Mouse (Mus musculus) heart, embryonic 15.5 days (tissue): ENCODE measurements around the gene Plce1. TPM values are rescaled to one million over a fixed set of nuclear protein-coding genes. Genes with fewer than 3 reads are reported as not detected.

ENCODE experiments used
- ATAC-seq: fragments of 200-750 bp; cut with Nextera tagmentation; replicated peaks from 2 replicates; pipeline ENCODE4 v1.8.0; 2017; ENCODE audit warnings: low read depth, moderate TSS enrichment; ENCODE audit not compliant: insufficient number of reproducible peaks, insufficient read depth, low FRiP score
- H3K27ac ChIP-seq: fragments of 300-500 bp; sonication (generic); 2 replicates; pipeline ENCODE4 v1.5.1; 2015; ENCODE audit warnings: mild to moderate bottlenecking, inconsistent platforms
- H3K27me3 ChIP-seq: fragments of 300-500 bp; sonication (generic); 2 replicates; pipeline ENCODE4 v1.6.1; 2015; ENCODE audit warnings: inconsistent platforms
- H3K36me3 ChIP-seq: fragments of 300-500 bp; sonication (generic); 2 replicates; pipeline ENCODE4 v1.6.1; 2015; ENCODE audit warnings: mild to moderate bottlenecking, inconsistent platforms
- H3K4me1 ChIP-seq: fragments of 300-500 bp; sonication (generic); replicated peaks from 2 replicates; pipeline ENCODE4 v1.6.1; 2015; ENCODE audit warnings: inconsistent platforms
- H3K4me2 ChIP-seq: fragments of 300-500 bp; sonication (generic); 2 replicates; pipeline ENCODE4 v1.6.1; 2015; ENCODE audit warnings: inconsistent platforms, mild to moderate bottlenecking, moderate library complexity
- H3K4me3 ChIP-seq: fragments of 300-500 bp; sonication (generic); 2 replicates; pipeline ENCODE4 v1.5.1; 2015; ENCODE audit warnings: mild to moderate bottlenecking, inconsistent platforms
- H3K9ac ChIP-seq: fragments of 300-500 bp; sonication (generic); 2 replicates; pipeline ENCODE4 v1.6.1; 2015; ENCODE audit warnings: mild to moderate bottlenecking, inconsistent platforms
- H3K9me3 ChIP-seq: fragments of 300-500 bp; sonication (generic); replicated peaks from 2 replicates; pipeline ENCODE4 v1.6.1; 2016; ENCODE audit warnings: inconsistent platforms
- WGBS: fragments of 180-500 bp; shearing (Covaris S2); methylation state at CpG from one replicate; pipeline ENCODE4 v1.1.7; 2015; ENCODE audit warnings: mixed read lengths; 5-methylcytosine and 5-hydroxymethylcytosine counted together
- polyA plus RNA-seq: library from polyadenylated mRNA; unstranded; fragments of >200 nt; fragmentation: Nextera tagmentation; extraction: Ambion mirVana; gene quantifications from 2 replicates; pipeline ENCODE4 v1.2.1, GENCODE M21; 2015

Gene Plce1
- polyA plus RNA-seq, 1 experiment from 2014 or later: 7.3 TPM

DNA sequence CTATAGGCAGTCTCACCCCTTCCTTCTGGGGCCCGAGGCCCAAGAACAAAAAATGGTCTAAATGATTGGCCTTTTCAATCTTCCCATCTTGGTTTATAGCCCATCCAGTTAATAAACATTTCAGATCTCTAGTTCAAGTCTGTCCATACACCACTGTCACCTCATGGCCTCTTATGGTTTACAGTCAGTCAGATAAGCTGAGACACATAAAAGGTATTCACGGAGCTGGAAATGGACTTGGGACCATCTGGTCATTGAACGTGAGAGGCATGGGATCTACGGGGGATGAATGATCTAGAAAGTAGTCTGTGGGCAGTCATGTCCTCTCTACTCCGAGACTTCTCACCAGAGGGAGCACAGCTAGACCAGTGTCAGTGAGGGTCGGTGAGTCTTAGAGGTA lies 210.6 kb downstream of the Plce1 start:
- Histone ChIP-seq H3K9ac (no peak overlapping the region), H3K4me3 (no peak overlapping the region), H3K27me3 (no peaks in the 10 kb centered on the region), H3K4me1 (no peaks in the 10 kb centered on the region), H3K4me2 (no peak overlapping the region), H3K9me3 (no peaks in the 10 kb centered on the region), H3K36me3 (no peaks in the 10 kb centered on the region), H3K27ac (no peak overlapping the region)
- no peak for ATAC-seq
- 89% methylated on average over 6 of the region's 6 CpGs for WGBS

DNA sequence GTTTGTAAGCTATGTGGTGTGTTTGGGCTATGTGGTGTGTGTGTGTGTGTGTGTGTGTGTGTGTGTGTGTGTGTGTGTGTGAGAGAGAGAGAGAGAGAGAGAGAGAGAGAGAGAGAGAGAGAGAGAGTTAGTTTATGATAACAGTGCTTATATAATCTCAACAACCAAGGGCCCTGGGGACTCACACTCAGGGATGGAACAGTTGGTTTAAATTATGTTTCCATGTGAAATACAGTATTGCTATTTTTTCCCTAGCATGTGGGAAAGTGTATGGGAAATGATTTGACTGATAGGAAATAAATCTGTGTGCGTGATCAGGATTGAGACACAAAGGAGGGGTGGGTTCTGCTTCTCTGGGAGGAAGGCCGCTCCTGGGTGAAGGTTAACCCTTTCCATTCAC lies 212.4 kb downstream of the Plce1 start:
- no peaks in the 10 kb centered on the region for H3K27me3 ChIP-seq
- H3K36me3 ChIP-seq: no peaks in the 10 kb centered on the region
- WGBS: 48% methylated on average over 2 of the region's 2 CpGs
- no peak overlapping the region for H3K4me2 ChIP-seq
- H3K4me3 ChIP-seq: no peak overlapping the region
- H3K4me1 ChIP-seq: no peaks in the 10 kb centered on the region
- H3K9ac ChIP-seq: no peak overlapping the region
- no peak for ATAC-seq
- no peak overlapping the region for H3K27ac ChIP-seq
- H3K9me3 ChIP-seq: no peaks in the 10 kb centered on the region

DNA sequence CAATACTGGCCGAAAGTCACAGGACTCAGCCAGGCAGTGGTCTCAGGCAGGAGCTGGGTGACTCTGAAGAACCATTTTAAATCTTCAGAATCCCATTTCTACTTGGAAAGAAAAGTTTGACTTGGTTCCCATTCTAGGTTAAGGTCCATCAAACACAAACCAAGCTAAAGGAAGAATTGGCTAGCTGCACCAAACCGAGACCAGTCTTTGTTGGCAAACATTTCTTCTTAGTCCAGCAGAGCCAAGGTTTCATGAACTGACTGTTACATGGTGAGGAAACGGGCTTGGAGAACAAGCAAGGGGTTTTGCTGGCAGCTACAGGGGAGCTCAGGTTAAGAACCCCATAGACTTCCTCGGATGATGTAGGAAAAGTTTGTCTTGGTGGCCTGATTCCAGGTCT lies 212.9 kb downstream of the Plce1 start:
- WGBS: 81% methylated on average over 4 of the region's 4 CpGs
- Histone ChIP-seq H3K27ac (no peak overlapping the region), H3K9me3 (no peaks in the 10 kb centered on the region), H3K4me1 (no peaks in the 10 kb centered on the region), H3K4me2 (no peak overlapping the region), H3K36me3 (no peaks in the 10 kb centered on the region), H3K27me3 (no peaks in the 10 kb centered on the region), H3K9ac (no peak overlapping the region), H3K4me3 (no peak overlapping the region)
- no peak for ATAC-seq

DNA sequence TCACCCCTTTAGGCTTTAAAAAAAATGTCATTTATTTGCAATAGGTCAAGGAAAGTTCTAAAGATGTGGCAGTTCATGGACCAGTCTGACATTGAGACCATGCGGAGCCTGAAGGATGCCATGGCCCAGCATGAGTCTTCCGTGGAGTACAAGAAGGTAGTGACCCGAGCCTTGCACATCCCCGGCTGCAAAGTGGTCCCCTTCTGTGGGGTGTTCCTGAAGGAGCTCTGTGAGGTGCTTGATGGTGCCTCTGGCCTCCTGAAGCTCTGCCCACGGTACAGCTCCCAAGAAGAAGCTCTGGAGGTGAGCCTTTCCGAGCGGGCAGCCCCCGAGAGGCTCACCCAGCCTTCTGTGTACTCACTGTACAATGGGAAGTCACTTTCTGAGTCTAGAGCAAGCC lies 220.9 kb downstream of the Plce1 start:
- no peak for ATAC-seq
- H3K4me3 ChIP-seq: no peak overlapping the region
- no peaks in the 10 kb centered on the region for H3K27me3 ChIP-seq
- H3K4me1 ChIP-seq: no peaks in the 10 kb centered on the region
- H3K4me2 ChIP-seq: no peak overlapping the region
- no peak overlapping the region for H3K9ac ChIP-seq
- no peaks in the 10 kb centered on the region for H3K36me3 ChIP-seq
- no peak overlapping the region for H3K27ac ChIP-seq
- no peaks in the 10 kb centered on the region for H3K9me3 ChIP-seq
- 90% methylated on average over 8 of the region's 8 CpGs for WGBS

DNA sequence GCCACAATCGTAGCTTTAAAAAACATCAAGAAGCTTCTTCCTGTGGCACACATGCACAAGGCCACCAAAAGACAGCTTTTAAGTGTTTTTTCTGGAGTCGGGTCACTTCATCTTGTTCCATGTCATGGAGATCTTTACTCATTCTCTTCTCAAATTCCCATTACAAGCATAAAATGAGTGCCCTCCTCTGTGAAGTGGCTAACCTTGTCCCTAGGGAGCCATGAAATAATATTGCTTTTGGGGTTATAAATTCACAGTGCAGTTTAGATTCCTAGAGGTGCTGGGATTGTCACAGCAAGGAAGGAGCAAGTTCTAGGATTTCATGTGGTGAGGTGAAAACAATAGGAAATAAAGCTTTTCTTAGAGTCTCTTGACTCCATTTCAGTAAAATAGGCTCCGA lies 223.8 kb downstream of the Plce1 start:
- Histone ChIP-seq H3K36me3 (no peaks in the 10 kb centered on the region), H3K27ac (no peak overlapping the region), H3K27me3 (no peaks in the 10 kb centered on the region), H3K9me3 (no peaks in the 10 kb centered on the region), H3K9ac (no peak overlapping the region), H3K4me1 (no peaks in the 10 kb centered on the region), H3K4me3 (no peak overlapping the region), H3K4me2 (no peak overlapping the region)
- 81% methylated on average over 3 of the region's 3 CpGs for WGBS
- no peak for ATAC-seq

- Histone ChIP-seq H3K9ac (no peak overlapping the region), H3K27me3 (no peaks in the 10 kb centered on the region), H3K4me3 (no peak overlapping the region), H3K27ac (no peak overlapping the region), H3K9me3 (no peaks in the 10 kb centered on the region), H3K4me2 (no peak overlapping the region), H3K4me1 (no peaks in the 10 kb centered on the region), H3K36me3 (no peaks in the 10 kb centered on the region)
- 88% methylated on average over 11 of the region's 11 CpGs for WGBS
- no peak for ATAC-seq
Measured at GRCm38 (mm10) chr19:38705244-38705643, 224.3 kb downstream of the Plce1 start.

DNA sequence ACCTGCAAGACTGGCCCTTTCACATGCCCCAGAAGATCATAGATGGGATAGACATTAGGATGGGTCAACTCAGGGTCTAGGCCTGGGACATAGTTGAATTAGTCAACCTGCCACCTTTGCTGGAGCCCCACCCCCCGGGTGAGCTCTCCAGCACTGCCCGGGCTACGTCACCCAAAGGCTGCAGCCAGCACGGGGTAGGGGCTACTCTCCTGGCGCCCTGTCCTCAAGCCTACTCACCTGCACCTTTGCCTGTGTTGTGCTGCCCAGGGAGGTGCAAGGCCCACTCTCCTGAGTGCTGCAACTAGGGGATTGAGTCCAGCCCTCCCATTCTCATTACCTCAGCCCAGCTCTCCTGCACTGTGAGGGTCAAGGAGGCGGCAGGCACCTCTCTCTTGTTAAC lies 225.5 kb downstream of the Plce1 start:
- H3K36me3 ChIP-seq: no peaks in the 10 kb centered on the region
- no peaks in the 10 kb centered on the region for H3K4me1 ChIP-seq
- no peak overlapping the region for H3K27ac ChIP-seq
- H3K9me3 ChIP-seq: no peaks in the 10 kb centered on the region
- H3K27me3 ChIP-seq: no peaks in the 10 kb centered on the region
- 85% methylated on average over 6 of the region's 6 CpGs for WGBS
- no peak for ATAC-seq
- H3K9ac ChIP-seq: no peak overlapping the region
- no peak overlapping the region for H3K4me3 ChIP-seq
- no peak overlapping the region for H3K4me2 ChIP-seq

GRCm38 (mm10) chr19:38709376-38709775 lies 228.5 kb downstream of the Plce1 start:
- Histone ChIP-seq H3K4me1 (no peaks in the 10 kb centered on the region), H3K36me3 (no peaks in the 10 kb centered on the region), H3K27ac (no peak overlapping the region), H3K4me3 (no peak overlapping the region), H3K27me3 (no peaks in the 10 kb centered on the region), H3K9me3 (no peaks in the 10 kb centered on the region), H3K4me2 (no peak overlapping the region), H3K9ac (no peak overlapping the region)
- WGBS: 93% methylated on average over 2 of the region's 2 CpGs
- ATAC-seq: no peak

GRCm38 (mm10) chr19:38721808-38722207 lies 240.9 kb downstream of the Plce1 start:
- no peak overlapping the region for H3K4me3 ChIP-seq
- no peak for ATAC-seq
- no peak overlapping the region for H3K9ac ChIP-seq
- peaks cover 9% of the 10 kb centered on the region; the same call in 1 of the 2 replicates for H3K36me3 ChIP-seq
- no peaks in the 10 kb centered on the region for H3K9me3 ChIP-seq
- H3K27ac ChIP-seq: no peak overlapping the region
- 85% methylated on average over 4 of the region's 4 CpGs for WGBS
- no peaks in the 10 kb centered on the region for H3K27me3 ChIP-seq
- H3K4me1 ChIP-seq: 0 out of 2 replicates have a peak, but pooled peaks cover 3% of the 10 kb centered on the region
- no peak overlapping the region for H3K4me2 ChIP-seq

GRCm38 (mm10) chr19:38722982-38723381 lies 242.1 kb downstream of the Plce1 start:
- H3K4me1 ChIP-seq: 0 out of 2 replicates have a peak, but pooled peaks cover 3% of the 10 kb centered on the region
- H3K9ac ChIP-seq: no peak overlapping the region
- no peak overlapping the region for H3K4me2 ChIP-seq
- no peaks in the 10 kb centered on the region for H3K9me3 ChIP-seq
- H3K27ac ChIP-seq: no peak overlapping the region
- no peaks in the 10 kb centered on the region for H3K27me3 ChIP-seq
- no peak overlapping the region for H3K4me3 ChIP-seq
- no peak for ATAC-seq
- WGBS: 84% methylated on average over 6 of the region's 6 CpGs
- H3K36me3 ChIP-seq: peaks cover 14% of the 10 kb centered on the region; the same call in 1 of the 2 replicates

DNA sequence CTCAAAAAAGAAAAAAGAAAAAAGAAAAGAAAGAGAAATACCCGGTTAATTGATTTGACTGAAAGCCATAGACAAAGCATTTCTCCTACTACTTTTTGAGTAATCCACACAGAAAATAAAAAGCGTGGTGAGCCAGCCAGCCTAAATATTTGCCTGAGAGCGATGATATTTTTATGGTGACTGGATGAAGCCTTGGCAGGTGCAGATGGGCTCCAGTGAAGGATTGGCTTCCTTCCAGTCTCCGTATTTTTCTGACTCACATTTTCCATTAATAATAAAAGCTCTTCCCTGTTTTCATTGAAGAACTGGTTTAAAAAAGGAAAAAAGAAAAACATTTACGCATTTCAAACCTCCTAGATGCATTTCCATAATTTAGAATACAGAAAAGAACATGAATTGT lies 243.1 kb downstream of the Plce1 start:
- H3K9ac ChIP-seq: no peak overlapping the region

DNA sequence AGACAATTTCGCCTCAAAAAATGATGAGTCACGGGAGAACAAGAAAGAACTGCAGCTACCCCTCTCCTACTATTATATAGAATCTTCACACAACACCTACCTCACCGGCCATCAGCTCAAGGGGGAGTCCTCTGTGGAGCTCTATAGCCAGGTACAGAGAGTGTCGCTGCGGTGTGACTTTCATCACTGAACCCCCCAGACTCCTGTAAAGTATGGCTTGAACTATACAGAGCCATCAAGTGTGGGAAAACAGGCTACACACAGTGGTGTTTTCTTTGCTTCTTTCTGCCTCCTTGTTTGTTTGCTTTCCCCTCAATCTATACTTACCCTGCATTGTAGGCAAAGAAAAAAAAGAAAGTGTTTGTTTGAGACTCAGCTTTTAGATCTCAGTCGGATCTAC lies 247.9 kb downstream of the Plce1 start:
- Histone ChIP-seq H3K27me3 (no peaks in the 10 kb centered on the region), H3K36me3 (peaks cover 16% of the 10 kb centered on the region; the same call in 1 of the 2 replicates), H3K9ac (no peak overlapping the region), H3K9me3 (no peaks in the 10 kb centered on the region), H3K4me3 (no peak overlapping the region), H3K27ac (no peak overlapping the region), H3K4me1 (no peaks in the 10 kb centered on the region), H3K4me2 (no peak overlapping the region)
- WGBS: 57% methylated on average over 6 of the region's 6 CpGs
- ATAC-seq: no peak

More for the DNA sequence above, 243.1 kb downstream of the Plce1 start:
- H3K4me2 ChIP-seq: no peak overlapping the region
- no peak overlapping the region for H3K27ac ChIP-seq
- no peak overlapping the region for H3K4me3 ChIP-seq
- no peaks in the 10 kb centered on the region for H3K27me3 ChIP-seq
- no peaks in the 10 kb centered on the region for H3K9me3 ChIP-seq
- H3K36me3 ChIP-seq: peaks cover 14% of the 10 kb centered on the region; the same call in 1 of the 2 replicates
- no peak for ATAC-seq
- 0 out of 2 replicates have a peak, but pooled peaks cover 3% of the 10 kb centered on the region for H3K4me1 ChIP-seq
- 55% methylated on average over 5 of the region's 5 CpGs for WGBS
